Mouse (Mus musculus) testis, adult 2 months (tissue): Measurements from ENCODE around the gene Clec4f.

Experiments
- CTCF ChIP-seq: fragments of 200-500 bp; IDR thresholded peaks from 2 replicates; pipeline ENCODE4 v1.5.1; 2012; ENCODE audit warnings: low read depth, mild to moderate bottlenecking, inconsistent platforms, low read length, moderate library complexity; ENCODE audit not compliant: control insufficient read depth, insufficient read depth, insufficient replicate concordance
- POLR2A ChIP-seq: fragments of 200-500 bp; IDR thresholded peaks from 2 replicates; pipeline ENCODE4 v1.6.1; 2012; ENCODE audit warnings: low read depth, mild to moderate bottlenecking, inconsistent platforms, low read length, moderate library complexity; ENCODE audit not compliant: control insufficient read depth

GRCm38 (mm10) chr6:83614469-83614868 lies 41.5 kb downstream of the Clec4f start:
- TF ChIP-seq CTCF (no peak), POLR2A (no peak; the same call in 1 of the 2 replicates)
